Mouse (Mus musculus): Measurements from ENCODE around the gene Mars.

The Mars gene

GRCm38 (mm10) chr10:127311476-127312355 is at the start of gene Mars:
Mars (minus strand) TSS chr10:127311786.
- DNase-seq: peak; percentile 99

- no peak for DNase-seq
Observed at GRCm38 (mm10) chr10:127360714-127361113, 49.1 kb upstream of the Mars start.

GRCm38 (mm10) chr10:127355336-127355735 is 43.8 kb upstream of the Mars start:
- no peak for DNase-seq

GRCm38 (mm10) chr10:127353909-127354895 is 42.6 kb upstream of the Mars start, which contains the start of gene Inhbe:
Inhbe (minus strand) TSS chr10:127354411.
- no peak for DNase-seq

- no peak for DNase-seq
Observed at GRCm38 (mm10) chr10:127352766-127353165, 41.2 kb upstream of the Mars start.

GRCm38 (mm10) chr10:127352187-127352586 is 40.6 kb upstream of the Mars start:
- DNase-seq: no peak

- no peak for DNase-seq
Observed at GRCm38 (mm10) chr10:127351719-127352118, 40.1 kb upstream of the Mars start.

- no peak for DNase-seq
Observed at GRCm38 (mm10) chr10:127351285-127351595, 39.7 kb upstream of the Mars start.

- peak; percentile 78 for DNase-seq
Observed at GRCm38 (mm10) chr10:127350594-127351284, 39.2 kb upstream of the Mars start.

- DNase-seq: no peak
Observed at GRCm38 (mm10) chr10:127349810-127350209, 38.2 kb upstream of the Mars start.

- peak; percentile 27 for DNase-seq
Observed at GRCm38 (mm10) chr10:127348957-127349356, 37.4 kb upstream of the Mars start.

- DNase-seq: no peak
Observed at GRCm38 (mm10) chr10:127346173-127346572, 34.6 kb upstream of the Mars start.

GRCm38 (mm10) chr10:127343029-127343428 is 31.4 kb upstream of the Mars start:
- no peak for DNase-seq

- peak; percentile 91 for DNase-seq
Observed at GRCm38 (mm10) chr10:127341891-127342639, 30.5 kb upstream of the Mars start, which contains the start of gene Gli1. Gli1 (minus strand) TSS chr10:127341974.

- DNase-seq: no peak
Observed at GRCm38 (mm10) chr10:127341360-127341690, 29.7 kb upstream of the Mars start.

- DNase-seq: no peak
Observed at GRCm38 (mm10) chr10:127340577-127341359, 29.2 kb upstream of the Mars start.

- peak; percentile 52 for DNase-seq
Observed at GRCm38 (mm10) chr10:127339683-127340576, 28.3 kb upstream of the Mars start.

GRCm38 (mm10) chr10:127338930-127339682 is 27.5 kb upstream of the Mars start:
- peak; percentile 96 for DNase-seq

- DNase-seq: no peak
Observed at GRCm38 (mm10) chr10:127337536-127338099, 26.0 kb upstream of the Mars start.
